Mouse (Mus musculus) neural tube, embryonic 12.5 days (tissue): ENCODE data around the gene Smim5. TPM values are rescaled to one million over a fixed set of nuclear protein-coding genes. Genes with fewer than 3 reads are reported as not detected.

Experiments
- ATAC-seq: fragments of 200-750 bp; cut with Nextera tagmentation; 2 replicates; pipeline ENCODE4 v1.8.0; 2017; ENCODE audit warnings: low read depth, mild to moderate bottlenecking, moderate TSS enrichment, moderate library complexity; ENCODE audit not compliant: low FRiP score
- H3K27ac ChIP-seq: fragments of 300-500 bp; sonication (generic); 2 replicates; pipeline ENCODE4 v1.5.1; 2016
- H3K27me3 ChIP-seq: fragments of 300-500 bp; sonication (generic); replicated peaks from 2 replicates; pipeline ENCODE4 v1.6.1; 2016; ENCODE audit warnings: mild to moderate bottlenecking
- H3K36me3 ChIP-seq: fragments of 300-500 bp; sonication (generic); 2 replicates; pipeline ENCODE4 v1.6.1; 2016; ENCODE audit warnings: mild to moderate bottlenecking
- H3K4me1 ChIP-seq: fragments of 300-500 bp; sonication (generic); 2 replicates; pipeline ENCODE4 v1.6.1; 2016
- H3K4me2 ChIP-seq: fragments of 300-500 bp; sonication (generic); replicated peaks from 2 replicates; pipeline ENCODE4 v1.6.1; 2016; ENCODE audit warnings: mild to moderate bottlenecking
- H3K4me3 ChIP-seq: fragments of 300-500 bp; sonication (generic); 2 replicates; pipeline ENCODE4 v1.5.1; 2016
- H3K9ac ChIP-seq: fragments of 300-500 bp; sonication (generic); 2 replicates; pipeline ENCODE4 v1.6.1; 2016; ENCODE audit warnings: mild to moderate bottlenecking
- H3K9me3 ChIP-seq: fragments of 300-500 bp; sonication (generic); 2 replicates; pipeline ENCODE4 v1.6.1; 2016; ENCODE audit warnings: mild to moderate bottlenecking
- WGBS: fragments of 180-500 bp; shearing (Covaris S2); methylation state at CpG from one replicate; pipeline ENCODE4 v1.1.7; 2016; 5-methylcytosine and 5-hydroxymethylcytosine counted together
- polyA plus RNA-seq: library from polyadenylated mRNA; unstranded; fragments of >200 nt; fragmentation: Nextera tagmentation; extraction: Ambion mirVana; gene quantifications from 2 replicates; pipeline ENCODE4 v1.2.1, GENCODE M21; 2016

Gene Smim5
- polyA plus RNA-seq, 1 experiment from 2014 or later, result 2.7 TPM

DNA sequence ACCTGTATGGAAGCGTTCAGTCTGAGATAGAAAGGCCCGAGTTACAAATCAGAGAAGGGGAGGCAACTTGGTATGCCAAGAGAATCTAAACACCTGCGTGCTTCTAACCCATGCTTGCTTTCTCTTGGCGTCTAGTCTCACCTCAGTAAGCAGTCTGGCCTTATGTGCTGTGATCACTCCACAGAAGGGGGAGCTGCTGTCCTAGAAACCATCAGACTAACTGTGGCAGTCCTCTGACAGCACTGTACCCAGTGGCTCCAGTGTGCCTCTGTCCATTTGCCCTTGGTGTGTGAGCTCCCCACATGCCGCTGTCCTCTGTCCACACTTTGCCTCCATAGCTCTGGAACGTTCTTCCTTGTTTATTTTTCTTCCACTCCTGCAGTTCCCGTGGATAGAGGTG lies 42.2 kb downstream of the Smim5 start:
- H3K4me1 ChIP-seq, result no peaks in the 10 kb centered on the region
- H3K27ac ChIP-seq, result no peak overlapping the region
- 89% methylated on average over 7 of the region's 7 CpGs for WGBS
- no peak overlapping the region for H3K4me2 ChIP-seq
- no peaks in the 10 kb centered on the region for H3K9me3 ChIP-seq
- no peak for ATAC-seq
- no peak overlapping the region for H3K4me3 ChIP-seq
- peaks cover 78% of the 10 kb centered on the region for H3K36me3 ChIP-seq
- H3K27me3 ChIP-seq, result no peaks in the 10 kb centered on the region
- no peak overlapping the region for H3K9ac ChIP-seq

DNA sequence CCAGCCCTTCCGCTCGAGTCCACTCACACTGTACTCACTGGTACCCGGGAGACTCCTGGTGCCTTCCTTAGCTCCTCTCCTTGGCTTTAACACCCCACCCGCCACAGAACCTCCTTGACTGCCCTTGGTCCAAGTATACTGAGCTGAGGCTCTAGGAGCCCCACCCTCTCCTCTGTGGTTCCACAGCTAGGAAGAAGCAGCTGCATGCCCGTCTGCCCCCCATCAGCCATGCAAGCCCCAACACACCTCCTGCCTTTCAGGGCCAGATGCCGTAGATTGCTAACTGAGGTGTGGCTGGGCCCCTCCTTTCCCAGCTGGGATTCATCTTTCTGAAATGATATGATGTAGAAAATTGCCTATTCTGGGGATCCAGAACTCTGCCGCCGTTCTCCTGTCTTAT lies 45.5 kb downstream of the Smim5 start:
- Histone ChIP-seq H3K9ac (no peak overlapping the region), H3K4me1 (peaks cover 5% of the 10 kb centered on the region; the same call in 1 of the 2 replicates), H3K27me3 (no peaks in the 10 kb centered on the region), H3K27ac (no peak overlapping the region), H3K4me2 (no peak overlapping the region), H3K4me3 (no peak overlapping the region), H3K9me3 (no peaks in the 10 kb centered on the region), H3K36me3 (peaks cover 74% of the 10 kb centered on the region)
- 94% methylated on average over 8 of the region's 8 CpGs for WGBS
- no peak for ATAC-seq

GRCm38 (mm10) chr11:115946221-115946828 lies 46.6 kb downstream of the Smim5 start:
- Histone ChIP-seq H3K36me3 (peaks cover 72% of the 10 kb centered on the region), H3K27me3 (no peaks in the 10 kb centered on the region), H3K27ac (no peak overlapping the region), H3K4me3 (no peak overlapping the region), H3K4me2 (no peak overlapping the region), H3K9me3 (no peaks in the 10 kb centered on the region), H3K9ac (no peak overlapping the region), H3K4me1 (peaks cover 9% of the 10 kb centered on the region; the same call in 1 of the 2 replicates)
- 89% methylated on average over 9 of the region's 9 CpGs for WGBS
- ATAC-seq, result no peak

GRCm38 (mm10) chr11:115948316-115948715 lies 48.5 kb downstream of the Smim5 start:
- no peak overlapping the region for H3K9ac ChIP-seq
- H3K4me3 ChIP-seq, result no peak overlapping the region
- no peaks in the 10 kb centered on the region for H3K9me3 ChIP-seq
- 93% methylated on average over 9 of the region's 9 CpGs for WGBS
- no peak overlapping the region for H3K27ac ChIP-seq
- no peak overlapping the region for H3K4me2 ChIP-seq
- peaks cover 9% of the 10 kb centered on the region; the same call in 1 of the 2 replicates for H3K4me1 ChIP-seq
- no peaks in the 10 kb centered on the region for H3K27me3 ChIP-seq
- H3K36me3 ChIP-seq, result peaks cover 71% of the 10 kb centered on the region
- ATAC-seq, result no peak

DNA sequence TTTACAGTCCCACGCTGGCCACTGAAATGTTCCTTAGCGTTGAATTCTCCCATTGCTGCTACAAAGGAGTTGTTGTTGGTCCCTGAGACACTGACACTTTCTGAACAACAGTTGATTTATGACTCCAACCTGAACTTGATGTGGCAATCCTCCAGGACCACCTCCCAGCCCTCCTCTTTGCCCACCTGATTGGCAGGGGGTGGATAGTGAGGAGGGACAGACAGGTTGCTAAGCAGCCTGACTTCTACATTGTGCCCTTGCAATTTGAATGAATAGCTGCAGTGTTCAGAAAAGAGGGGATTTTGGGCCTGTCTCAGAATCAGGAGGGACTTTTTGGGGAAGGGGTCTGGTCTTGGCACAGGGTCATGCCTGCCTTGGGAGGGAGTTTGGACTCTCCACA lies 51.0 kb downstream of the Smim5 start:
- WGBS, result 76% methylated on average over 2 of the region's 2 CpGs
- peaks cover 76% of the 10 kb centered on the region for H3K36me3 ChIP-seq
- ATAC-seq, result no peak

GRCm38 (mm10) chr11:115954712-115955111 lies 54.9 kb downstream of the Smim5 start:
- WGBS, result 87% methylated on average over 5 of the region's 5 CpGs
- Histone ChIP-seq H3K27ac (0 out of 2 replicates have a peak overlapping the region, but pooled peaks have one; percentile 6), H3K9me3 (no peaks in the 10 kb centered on the region), H3K4me2 (no peak overlapping the region), H3K4me3 (no peak overlapping the region), H3K9ac (no peak overlapping the region), H3K27me3 (no peaks in the 10 kb centered on the region), H3K36me3 (peaks cover 68% of the 10 kb centered on the region), H3K4me1 (peaks cover 43% of the 10 kb centered on the region)
- ATAC-seq, result no peak

More for the DNA sequence above, 51.0 kb downstream of the Smim5 start:
- peaks cover 23% of the 10 kb centered on the region for H3K4me1 ChIP-seq
- no peak overlapping the region for H3K4me2 ChIP-seq
- no peak overlapping the region for H3K4me3 ChIP-seq
- no peaks in the 10 kb centered on the region for H3K27me3 ChIP-seq
- no peak overlapping the region for H3K27ac ChIP-seq
- H3K9ac ChIP-seq, result 0 out of 2 replicates have a peak overlapping the region, but pooled peaks have one; percentile 29
- H3K9me3 ChIP-seq, result no peaks in the 10 kb centered on the region

DNA sequence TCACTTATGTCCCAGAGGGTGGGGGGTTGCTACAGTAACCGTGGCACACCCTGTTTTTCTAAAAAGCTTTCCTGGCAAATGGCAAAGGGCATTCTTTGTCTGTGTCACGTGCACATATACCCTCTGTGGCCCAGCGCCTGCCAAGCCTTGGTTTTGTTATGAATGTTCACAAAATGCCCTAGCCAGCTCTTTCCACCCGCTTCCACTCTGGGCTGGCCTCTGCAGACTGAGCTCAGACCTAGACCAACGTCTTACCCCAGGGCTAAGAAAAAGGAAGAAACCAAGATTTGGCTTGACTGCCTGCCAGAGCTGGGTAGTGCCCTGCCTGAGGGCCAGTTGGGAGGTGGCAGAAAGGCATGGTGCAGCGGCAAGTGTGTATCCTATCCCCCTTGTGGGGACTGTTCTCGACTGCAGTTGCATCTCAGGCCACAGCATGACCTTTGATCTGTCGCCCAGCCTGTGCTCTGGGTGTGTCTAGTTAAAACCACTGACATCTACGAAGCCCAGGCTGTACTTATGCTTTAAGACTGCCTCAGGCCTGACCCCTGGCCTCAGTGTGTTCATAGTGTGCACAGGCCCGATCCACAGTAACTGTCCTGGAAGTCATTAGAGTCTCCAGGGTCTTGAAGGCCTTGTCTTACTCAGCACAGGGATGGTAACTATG lies 55.6 kb downstream of the Smim5 start:
- no peak overlapping the region for H3K9ac ChIP-seq
- H3K4me3 ChIP-seq, result no peak overlapping the region
- H3K36me3 ChIP-seq, result peaks cover 68% of the 10 kb centered on the region
- H3K4me1 ChIP-seq, result peaks cover 37% of the 10 kb centered on the region
- WGBS, result 63% methylated on average over 10 of the region's 10 CpGs
- no peak overlapping the region for H3K27ac ChIP-seq
- no peak for ATAC-seq
- no peak overlapping the region for H3K4me2 ChIP-seq
- no peaks in the 10 kb centered on the region for H3K27me3 ChIP-seq
- no peaks in the 10 kb centered on the region for H3K9me3 ChIP-seq

Other genes with a start within 250 kb of the Smim5 start
- 173 and 186 TPM in 2 replicates for gene Grb2, start 191.4 kb upstream of the Smim5 start, polyA plus RNA-seq
- gene Tmem94, start 134.5 kb upstream of the Smim5 start, polyA plus RNA-seq, result 32.6 and 34.7 TPM in 2 replicates
- 14.4 and 16.7 TPM in 2 replicates for gene Caskin2, start 86.3 kb upstream of the Smim5 start, polyA plus RNA-seq
- gene Tsen54, start 85.2 kb upstream of the Smim5 start, polyA plus RNA-seq, result 26.4 and 30.7 TPM in 2 replicates
- gene Llgl2, start 75.9 kb upstream of the Smim5 start, polyA plus RNA-seq, result 3.9 and 5.7 TPM in 2 replicates
- 0.11 and 0.19 TPM in 2 replicates for gene Myo15b, start 41.6 kb upstream of the Smim5 start, polyA plus RNA-seq
- gene Smim6, start 12.1 kb downstream of the Smim5 start, polyA plus RNA-seq, result 0.83 and 1.0 TPM in 2 replicates
- gene Sap30bp, start 33.3 kb downstream of the Smim5 start, polyA plus RNA-seq, result 53.7 and 54.8 TPM in 2 replicates
- 24.2 and 30.2 TPM in 2 replicates for gene Recql5, start 33.5 kb downstream of the Smim5 start, polyA plus RNA-seq
- 0.99 and 1.4 TPM in 2 replicates for gene Itgb4, start 74.7 kb downstream of the Smim5 start, polyA plus RNA-seq
- 100 and 109 TPM in 2 replicates for gene Galk1, start 112.8 kb downstream of the Smim5 start, polyA plus RNA-seq
- 2,060 and 2,115 TPM in 2 replicates for gene H3f3b, start 128.0 kb downstream of the Smim5 start, polyA plus RNA-seq
- 47.9 and 48.6 TPM in 2 replicates for gene Unk, start 130.4 kb downstream of the Smim5 start, polyA plus RNA-seq
- 1.3 and 1.7 TPM in 2 replicates for gene Unc13d, start 178.0 kb downstream of the Smim5 start, polyA plus RNA-seq
- 97.0 and 110 TPM in 2 replicates for gene Wbp2, start 187.0 kb downstream of the Smim5 start, polyA plus RNA-seq
- 3.7 and 5.0 TPM in 2 replicates for gene Trim47, start 227.2 kb downstream of the Smim5 start, polyA plus RNA-seq
- gene Trim65, start 231.2 kb downstream of the Smim5 start, polyA plus RNA-seq, result 2.0 and 2.1 TPM in 2 replicates
- 83.7 and 85.5 TPM in 2 replicates for gene Mrpl38, start 238.9 kb downstream of the Smim5 start, polyA plus RNA-seq